Mouse (Mus musculus): ENCODE measurements around the gene B3galt4. TPM values are rescaled to one million over a fixed set of nuclear protein-coding genes. Genes with fewer than 3 reads are reported as not detected.
A peak's percentile ranks its signal among the peaks of the same experiment; 100 is the strongest.

Gene B3galt4
- polyA plus RNA-seq, 1 experiment, result 8.4 TPM

- Histone ChIP-seq H3K4me3 (replicated peaks; ENCODE audit: insufficient read depth, low read depth, low read length) (no peak overlapping the region), H3K27ac (ENCODE audit: insufficient read depth, low read length) (no peak overlapping the region), H3K4me1 (ENCODE audit: control insufficient read depth, insufficient read depth, low read length) (peaks cover 11% of the 10 kb centered on the region), H3K27me3 (ENCODE audit: control insufficient read depth, insufficient read depth, low read length) (no peaks in the 10 kb centered on the region)
- no peak for TF ChIP-seq POLR2A (IDR thresholded peaks at IDR 0.05; ENCODE audit: borderline replicate concordance, insufficient read depth, low read length)
- TF ChIP-seq CTCF (IDR thresholded peaks at IDR 0.05; ENCODE audit: borderline replicate concordance, insufficient read depth, low read depth, low read length), result no peak
- no peak for DNase-seq
- 89% methylated on average over 7 of the region's 7 CpGs for WGBS
Measured at GRCm38 (mm10) chr17:33921361-33921760, 29.9 kb downstream of the B3galt4 start.

- under 1% methylated on average over 36 of the region's 36 CpGs for WGBS
- TF ChIP-seq POLR2A (IDR thresholded peaks at IDR 0.05; ENCODE audit: borderline replicate concordance, insufficient read depth, low read length) (no peak), CTCF (IDR thresholded peaks at IDR 0.05; ENCODE audit: borderline replicate concordance, insufficient read depth, low read depth, low read length) (peak; percentile 90)
- peak; percentile 85 to 90 for DNase-seq
- Histone ChIP-seq H3K27me3 (ENCODE audit: control insufficient read depth, insufficient read depth, low read length) (no peaks in the 10 kb centered on the region), H3K27ac (ENCODE audit: insufficient read depth, low read length) (no peak overlapping the region), H3K4me3 (replicated peaks; ENCODE audit: insufficient read depth, low read depth, low read length) (peak overlapping the region; percentile 98), H3K4me1 (ENCODE audit: control insufficient read depth, insufficient read depth, low read length) (peaks cover 11% of the 10 kb centered on the region)
Measured at GRCm38 (mm10) chr17:33920282-33921097, 30.8 kb downstream of the B3galt4 start.

- H3K27me3 ChIP-seq (ENCODE audit: control insufficient read depth, insufficient read depth, low read length), result no peaks in the 10 kb centered on the region
- peak; percentile 68 to 69 for DNase-seq
- peak overlapping the region; percentile 98 for H3K4me3 ChIP-seq (replicated peaks; ENCODE audit: insufficient read depth, low read depth, low read length)
- peak overlapping the region; percentile 26 for H3K27ac ChIP-seq (ENCODE audit: insufficient read depth, low read length)
- WGBS, result 1% methylated on average over 52 of the region's 52 CpGs
- H3K4me1 ChIP-seq (ENCODE audit: control insufficient read depth, insufficient read depth, low read length), result peaks cover 11% of the 10 kb centered on the region
- TF ChIP-seq POLR2A (IDR thresholded peaks at IDR 0.05; ENCODE audit: borderline replicate concordance, insufficient read depth, low read length), result no peak
- TF ChIP-seq CTCF (IDR thresholded peaks at IDR 0.05; ENCODE audit: borderline replicate concordance, insufficient read depth, low read depth, low read length), result 0 out of 2 replicates have a peak, but pooled peaks have one; percentile 26
Measured at GRCm38 (mm10) chr17:33919351-33920281, 31.7 kb downstream of the B3galt4 start.

- peak; percentile 22 to 27 for DNase-seq
- H3K4me3 ChIP-seq (replicated peaks; ENCODE audit: insufficient read depth, low read depth, low read length), result peak overlapping the region; percentile 98
- H3K4me1 ChIP-seq (ENCODE audit: control insufficient read depth, insufficient read depth, low read length), result peaks cover 11% of the 10 kb centered on the region
- TF ChIP-seq CTCF (IDR thresholded peaks at IDR 0.05; ENCODE audit: borderline replicate concordance, insufficient read depth, low read depth, low read length), result no peak
- TF ChIP-seq POLR2A (IDR thresholded peaks at IDR 0.05; ENCODE audit: borderline replicate concordance, insufficient read depth, low read length), result no peak
- 51% methylated on average over 37 of the region's 37 CpGs for WGBS
- no peak overlapping the region for H3K27ac ChIP-seq (ENCODE audit: insufficient read depth, low read length)
- H3K27me3 ChIP-seq (ENCODE audit: control insufficient read depth, insufficient read depth, low read length), result no peaks in the 10 kb centered on the region
Measured at GRCm38 (mm10) chr17:33918293-33919203, 32.7 kb downstream of the B3galt4 start.

GRCm38 (mm10) chr17:33917656-33918292, 33.5 kb downstream of the B3galt4 start:
- H3K4me1 ChIP-seq (ENCODE audit: control insufficient read depth, insufficient read depth, low read length), result peaks cover 11% of the 10 kb centered on the region
- H3K27ac ChIP-seq (ENCODE audit: insufficient read depth, low read length), result no peak overlapping the region
- no peak overlapping the region for H3K4me3 ChIP-seq (replicated peaks; ENCODE audit: insufficient read depth, low read depth, low read length)
- 75% methylated on average over 18 of the region's 18 CpGs for WGBS
- no peak for TF ChIP-seq CTCF (IDR thresholded peaks at IDR 0.05; ENCODE audit: borderline replicate concordance, insufficient read depth, low read depth, low read length)
- no peak for TF ChIP-seq POLR2A (IDR thresholded peaks at IDR 0.05; ENCODE audit: borderline replicate concordance, insufficient read depth, low read length)
- DNase-seq, result peak in 1 of 2 experiments; percentile 15
- no peaks in the 10 kb centered on the region for H3K27me3 ChIP-seq (ENCODE audit: control insufficient read depth, insufficient read depth, low read length)

GRCm38 (mm10) chr17:33916847-33917655, 34.2 kb downstream of the B3galt4 start:
- WGBS, result 56% methylated on average over 31 of the region's 31 CpGs
- Histone ChIP-seq H3K27me3 (ENCODE audit: control insufficient read depth, insufficient read depth, low read length) (no peaks in the 10 kb centered on the region), H3K4me3 (replicated peaks; ENCODE audit: insufficient read depth, low read depth, low read length) (peak overlapping the region; percentile 68), H3K4me1 (ENCODE audit: control insufficient read depth, insufficient read depth, low read length) (peaks cover 11% of the 10 kb centered on the region), H3K27ac (ENCODE audit: insufficient read depth, low read length) (no peak overlapping the region)
- DNase-seq, result peak in 1 of 2 experiments; percentile 42
- TF ChIP-seq CTCF (IDR thresholded peaks at IDR 0.05; ENCODE audit: borderline replicate concordance, insufficient read depth, low read depth, low read length), result no peak
- TF ChIP-seq POLR2A (IDR thresholded peaks at IDR 0.05; ENCODE audit: borderline replicate concordance, insufficient read depth, low read length), result no peak
